Mouse (Mus musculus): Measurements from ENCODE around the gene Hivep3. TPM values are rescaled to one million over a fixed set of nuclear protein-coding genes. Genes with fewer than 3 reads are reported as not detected.

Gene Hivep3
- polyA plus RNA-seq, 1 experiment from 2014 or later: 9.7 TPM

DNA sequence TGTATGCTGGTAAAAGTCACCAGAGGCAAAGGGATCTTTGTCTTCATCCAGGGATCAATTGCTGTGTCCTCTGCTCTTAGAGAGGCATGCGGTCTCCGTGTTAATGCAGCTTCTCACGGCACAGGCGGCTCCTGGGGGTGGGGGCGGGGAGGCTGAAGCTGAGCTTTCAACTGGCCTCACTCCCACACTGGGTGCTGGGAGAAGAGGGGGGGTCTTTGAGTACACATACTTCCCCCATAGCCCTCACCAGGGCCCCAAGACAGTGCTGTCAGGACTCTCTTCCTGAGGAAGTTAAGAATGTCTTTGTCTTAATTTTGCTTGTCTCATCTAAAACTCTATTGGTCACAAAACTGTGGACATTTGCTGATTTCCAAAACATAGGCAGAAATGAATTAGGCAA, 149.2 kb downstream of the Hivep3 start:
- 88% methylated on average over 5 of the region's 5 CpGs for WGBS (ENCODE audit: missing documents)
- Histone ChIP-seq H3K4me3 (ENCODE audit: inconsistent target) (no peak overlapping the region), H3K36me3 (ENCODE audit: inconsistent target) (no peaks in the 10 kb centered on the region), H3K27ac (no peak overlapping the region), H3K79me2 (ENCODE audit: inconsistent target) (no peaks in the 10 kb centered on the region)

DNA sequence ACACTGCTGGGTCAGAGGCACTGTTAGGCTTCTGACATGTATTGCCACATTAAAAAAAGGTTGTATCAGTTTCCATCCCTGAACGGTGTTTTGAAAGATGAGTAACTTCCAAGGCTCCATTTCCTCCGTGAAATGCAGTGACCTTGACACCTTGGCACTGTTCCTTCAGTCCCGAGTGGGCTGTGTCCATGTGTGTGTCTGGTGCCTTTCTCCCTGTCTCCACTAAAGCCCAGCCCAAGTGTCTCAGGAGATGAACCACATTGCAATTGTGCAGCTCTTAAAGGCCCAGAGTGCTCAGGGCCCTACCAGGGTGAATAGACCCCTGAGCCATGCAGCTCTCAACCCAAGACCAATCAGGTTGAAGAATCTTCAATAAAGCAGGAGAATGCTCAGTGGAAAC, 153.0 kb downstream of the Hivep3 start:
- WGBS (ENCODE audit: missing documents): 100% methylated on average over 3 of the region's 3 CpGs
- H3K27ac ChIP-seq: no peak overlapping the region
- no peaks in the 10 kb centered on the region for H3K36me3 ChIP-seq (ENCODE audit: inconsistent target)
- no peaks in the 10 kb centered on the region for H3K79me2 ChIP-seq (ENCODE audit: inconsistent target)
- no peak overlapping the region for H3K4me3 ChIP-seq (ENCODE audit: inconsistent target)

DNA sequence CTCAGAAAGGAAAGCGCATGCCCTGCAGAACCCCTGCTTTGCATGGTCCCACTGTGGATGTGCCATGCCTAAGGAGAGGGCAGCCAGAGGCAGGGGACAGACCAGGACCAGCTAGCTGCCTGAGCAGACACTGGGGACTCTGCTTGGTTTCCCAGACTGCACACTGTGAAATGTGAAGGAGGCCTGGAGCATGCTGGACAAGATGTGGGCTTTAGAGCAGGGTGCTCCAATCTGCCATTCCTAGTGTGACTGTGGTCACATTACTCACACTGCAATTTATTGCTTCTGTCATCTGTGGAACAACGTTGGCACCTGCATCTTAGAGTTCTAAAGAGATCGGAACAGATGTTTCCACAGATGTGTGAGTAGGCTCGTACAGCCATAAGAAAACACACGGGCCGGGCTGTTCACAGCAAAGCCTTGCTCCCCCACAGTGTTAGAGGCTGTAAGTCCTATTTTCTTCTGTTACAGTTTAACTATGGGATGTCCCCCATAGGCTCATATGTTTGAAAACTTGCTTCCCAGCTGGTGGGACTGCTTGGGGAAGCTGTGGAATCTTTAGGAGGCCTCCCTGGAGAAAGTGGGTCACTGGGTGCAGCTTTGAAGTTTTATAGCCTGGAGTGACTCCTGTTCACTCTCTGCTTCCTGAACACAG, 154.1 kb downstream of the Hivep3 start:
- no peaks in the 10 kb centered on the region for H3K79me2 ChIP-seq (ENCODE audit: inconsistent target)
- no peak overlapping the region for H3K4me3 ChIP-seq (ENCODE audit: inconsistent target)
- no peaks in the 10 kb centered on the region for H3K36me3 ChIP-seq (ENCODE audit: inconsistent target)
- 65% methylated on average over 4 of the region's 6 CpGs for WGBS (ENCODE audit: missing documents)
- H3K27ac ChIP-seq: no peak overlapping the region

DNA sequence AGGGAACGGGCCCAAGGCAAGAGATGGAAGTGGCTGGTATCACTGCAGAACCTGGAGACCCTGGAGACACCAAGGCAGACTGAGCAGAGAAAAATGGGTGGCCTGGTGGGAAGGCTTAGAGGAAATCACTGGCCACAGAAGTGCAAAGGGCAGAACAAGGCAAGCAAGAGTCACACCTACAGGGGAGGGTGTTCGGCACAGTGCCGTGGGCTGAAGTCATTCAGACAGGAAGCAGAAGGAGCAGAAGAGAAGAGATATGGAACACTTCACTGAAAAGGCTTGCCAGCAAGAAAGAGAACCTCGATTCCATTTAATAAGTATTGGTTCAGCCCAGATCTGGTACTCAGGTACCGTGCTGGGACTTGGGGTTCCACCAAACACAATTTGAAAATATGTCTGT, 156.2 kb downstream of the Hivep3 start:
- H3K4me3 ChIP-seq (ENCODE audit: inconsistent target): no peak overlapping the region
- 13% methylated on average over 5 of the region's 5 CpGs for WGBS (ENCODE audit: missing documents)

DNA sequence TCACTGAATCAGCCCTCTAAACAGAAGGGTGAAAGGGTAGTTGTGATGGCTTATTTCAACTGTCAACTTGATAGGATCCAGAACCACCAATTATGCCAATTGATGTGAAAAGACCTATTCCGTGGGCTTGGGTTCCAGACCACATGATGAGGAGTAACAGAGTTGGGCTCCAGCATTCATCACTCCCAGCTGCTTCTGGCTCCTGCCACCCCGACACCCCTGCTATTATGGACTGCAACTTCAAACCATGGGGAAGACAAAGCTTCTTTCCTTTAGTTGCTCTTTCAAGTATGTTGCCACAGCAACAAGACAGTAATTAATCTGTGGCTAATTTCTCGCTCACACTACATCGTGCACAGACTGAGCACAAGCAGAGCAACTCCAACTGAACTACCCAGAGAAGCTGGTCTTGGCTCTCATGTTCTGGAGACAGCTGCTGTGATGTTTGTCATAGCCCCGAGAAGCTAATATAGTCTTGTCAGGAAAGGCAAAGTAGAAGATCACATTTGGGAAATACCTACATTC, 159.7 kb downstream of the Hivep3 start:
- Histone ChIP-seq H3K27ac (no peak overlapping the region), H3K36me3 (ENCODE audit: inconsistent target) (no peaks in the 10 kb centered on the region), H3K4me3 (ENCODE audit: inconsistent target) (no peak overlapping the region), H3K79me2 (ENCODE audit: inconsistent target) (no peaks in the 10 kb centered on the region)
- WGBS (ENCODE audit: missing documents): 93% methylated on average over 5 of the region's 5 CpGs

More for the DNA sequence above, 156.2 kb downstream of the Hivep3 start:
- H3K27ac ChIP-seq: no peak overlapping the region
- H3K79me2 ChIP-seq (ENCODE audit: inconsistent target): no peaks in the 10 kb centered on the region
- no peaks in the 10 kb centered on the region for H3K36me3 ChIP-seq (ENCODE audit: inconsistent target)

DNA sequence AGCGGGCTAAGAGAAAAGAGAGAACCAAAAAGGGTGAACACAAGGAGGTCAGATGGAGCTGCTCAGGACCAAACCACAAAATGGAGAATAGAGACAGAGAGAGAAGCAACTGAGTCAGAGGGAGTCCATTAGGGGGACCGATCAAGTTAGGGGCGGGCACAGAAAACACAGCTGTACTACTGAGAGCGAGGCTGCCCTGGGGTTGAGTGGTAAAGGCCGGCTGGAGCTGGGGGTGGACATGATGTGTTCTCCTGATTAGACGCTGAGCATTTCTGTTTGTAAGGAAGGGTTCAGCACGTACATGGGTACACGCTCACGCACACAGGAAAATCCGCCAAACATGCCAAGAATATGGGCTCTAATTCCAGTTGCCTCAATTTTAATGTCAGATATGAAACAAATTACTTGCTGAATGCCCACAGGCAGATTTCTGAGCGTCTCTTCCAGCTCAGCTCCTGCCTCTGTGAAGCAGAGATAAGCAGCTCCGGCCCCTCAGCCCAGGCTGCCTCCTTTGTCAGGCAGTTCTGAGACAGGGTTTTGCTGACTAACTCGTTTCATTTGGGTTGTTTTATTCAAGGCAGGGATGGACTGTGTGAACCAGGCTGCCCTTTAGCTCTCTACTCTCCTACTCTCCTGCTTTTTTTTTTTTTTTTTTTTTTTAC, 161.3 kb downstream of the Hivep3 start:
- Histone ChIP-seq H3K27ac (no peak overlapping the region), H3K4me3 (ENCODE audit: inconsistent target) (no peak overlapping the region), H3K79me2 (ENCODE audit: inconsistent target) (no peaks in the 10 kb centered on the region), H3K36me3 (ENCODE audit: inconsistent target) (no peaks in the 10 kb centered on the region)
- 71% methylated on average over 13 of the region's 13 CpGs for WGBS (ENCODE audit: missing documents)

DNA sequence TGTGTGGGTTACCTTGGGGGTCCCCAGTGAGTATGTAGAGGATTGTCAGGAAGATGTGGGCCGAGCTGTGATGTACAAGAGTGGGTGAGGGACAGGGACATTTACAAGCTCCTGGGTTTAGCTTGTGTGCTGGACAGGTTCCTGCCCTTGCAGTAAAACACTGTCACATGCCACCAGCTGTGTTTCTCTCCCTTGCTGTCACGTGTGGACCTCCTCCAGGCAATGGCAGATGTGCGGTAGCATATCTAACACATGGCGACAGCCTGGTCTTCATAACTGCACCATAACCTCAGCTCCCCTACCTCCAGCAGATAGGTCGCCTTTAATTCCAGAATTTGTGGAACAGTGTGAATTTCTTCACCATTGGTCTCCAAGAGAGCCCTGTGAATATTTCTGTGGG, 161.9 kb downstream of the Hivep3 start:
- H3K79me2 ChIP-seq (ENCODE audit: inconsistent target): no peaks in the 10 kb centered on the region
- no peak overlapping the region for H3K4me3 ChIP-seq (ENCODE audit: inconsistent target)
- H3K36me3 ChIP-seq (ENCODE audit: inconsistent target): no peaks in the 10 kb centered on the region
- no peak overlapping the region for H3K27ac ChIP-seq
- WGBS (ENCODE audit: missing documents): 83% methylated on average over 5 of the region's 5 CpGs

DNA sequence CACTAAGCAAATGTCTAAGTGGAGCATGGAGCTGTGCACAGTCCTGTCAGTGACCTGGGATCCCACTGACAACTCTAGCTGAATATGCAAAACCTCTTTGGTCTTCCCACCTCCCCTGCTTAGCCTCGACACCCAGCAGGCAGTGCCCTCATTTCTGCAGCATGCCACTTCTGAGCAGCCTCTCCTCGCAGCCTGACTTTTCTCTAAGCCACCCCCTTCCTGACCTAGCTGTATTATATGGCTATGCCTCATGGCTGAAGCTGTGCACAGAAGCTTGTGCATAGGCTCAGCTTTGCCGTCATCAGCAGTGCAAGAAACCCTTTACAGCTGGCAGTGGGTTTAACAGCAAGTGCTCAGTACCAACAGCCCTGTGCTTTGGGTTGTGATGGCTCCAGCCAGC, 163.0 kb downstream of the Hivep3 start:
- 87% methylated on average over 3 of the region's 3 CpGs for WGBS (ENCODE audit: missing documents)
- Histone ChIP-seq H3K36me3 (ENCODE audit: inconsistent target) (no peaks in the 10 kb centered on the region), H3K79me2 (ENCODE audit: inconsistent target) (no peaks in the 10 kb centered on the region), H3K27ac (no peak overlapping the region), H3K4me3 (ENCODE audit: inconsistent target) (no peak overlapping the region)

DNA sequence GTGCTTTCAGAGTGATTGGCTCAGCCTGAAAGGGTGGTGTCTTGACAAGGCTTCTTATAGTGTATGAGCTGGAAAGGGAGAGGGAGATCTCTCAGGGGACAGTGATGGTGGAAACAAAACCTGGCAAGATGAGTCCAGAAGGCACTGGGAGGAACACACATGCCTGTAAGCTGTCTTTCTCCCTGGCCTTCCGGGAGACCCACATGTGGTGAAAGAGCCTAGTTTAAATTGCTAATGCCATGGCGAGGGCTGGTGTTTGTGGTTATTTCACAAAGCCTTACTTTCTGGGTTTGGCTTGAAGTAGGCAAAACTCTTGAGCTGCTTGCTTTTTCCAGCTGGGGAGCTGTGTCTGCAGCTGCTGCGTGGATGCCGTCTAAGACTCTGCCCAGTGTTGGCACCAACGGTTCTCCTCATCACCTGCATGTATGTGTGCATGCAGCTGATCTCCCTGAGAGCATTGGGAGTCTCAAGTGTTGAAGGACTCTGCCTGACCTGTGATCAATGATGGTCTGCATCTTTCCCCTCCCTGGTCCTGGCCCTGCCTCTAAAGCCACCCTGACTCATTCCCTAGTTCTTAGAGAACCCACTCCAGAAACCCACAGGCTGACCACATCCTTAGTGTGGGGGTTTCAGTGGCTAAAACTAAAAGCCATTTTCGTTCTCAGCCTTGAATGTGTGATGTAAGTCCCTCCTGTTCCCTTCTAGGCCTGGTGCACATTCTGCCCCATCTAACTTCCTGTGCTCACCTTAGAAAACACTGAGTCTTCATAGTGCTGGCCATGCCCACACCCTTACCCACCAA, 163.7 kb downstream of the Hivep3 start:
- Histone ChIP-seq H3K36me3 (ENCODE audit: inconsistent target) (no peaks in the 10 kb centered on the region), H3K27ac (no peak overlapping the region), H3K4me3 (ENCODE audit: inconsistent target) (no peak overlapping the region), H3K79me2 (ENCODE audit: inconsistent target) (no peaks in the 10 kb centered on the region)
- WGBS (ENCODE audit: missing documents): 7% methylated on average over 6 of the region's 6 CpGs

DNA sequence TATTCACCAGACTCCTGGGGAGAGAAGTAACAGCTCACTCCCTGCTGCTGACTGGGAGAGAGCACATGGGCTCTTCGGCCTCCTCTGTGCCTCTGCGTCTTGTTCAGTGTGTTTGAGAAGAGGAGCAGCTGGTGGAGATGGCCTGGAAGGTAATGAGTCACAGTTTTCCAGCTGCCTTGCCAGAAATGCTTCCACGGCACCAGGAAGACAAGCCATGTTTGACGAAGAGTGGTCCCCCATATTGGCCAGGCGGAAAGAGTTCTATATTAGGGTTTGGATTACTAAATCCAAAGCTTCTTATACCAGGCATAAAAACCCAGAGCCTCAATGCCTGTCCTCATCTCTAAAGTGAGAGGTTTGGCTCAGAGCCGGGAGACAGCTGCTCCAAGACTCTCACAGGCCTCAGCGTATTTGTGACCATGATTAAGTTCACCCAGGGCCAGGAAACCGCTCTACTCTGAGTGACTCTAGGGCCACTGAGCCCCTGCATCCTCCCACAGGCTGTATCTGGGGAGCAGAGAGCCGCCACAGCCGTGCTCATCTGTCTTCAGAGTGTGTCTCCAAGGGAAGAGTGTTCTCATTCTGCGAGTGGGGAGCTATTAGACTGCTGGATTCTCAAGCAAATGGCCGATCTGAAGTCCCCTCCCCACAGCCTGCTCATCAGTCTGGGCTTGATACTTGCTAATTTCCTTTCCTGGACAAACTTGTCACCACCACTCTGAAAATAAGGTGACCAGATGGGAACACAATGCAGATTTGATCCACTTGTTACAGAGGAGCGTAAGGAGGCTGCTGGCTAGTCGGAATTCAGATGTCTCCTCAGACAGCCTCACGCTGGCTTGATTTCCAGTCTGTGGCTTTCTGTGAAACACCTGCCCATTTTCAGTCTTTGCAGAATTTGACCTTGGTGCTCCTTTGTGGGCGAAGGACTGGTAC, 168.2 kb downstream of the Hivep3 start:
- WGBS (ENCODE audit: missing documents): 90% methylated on average over 16 of the region's 16 CpGs
- Histone ChIP-seq H3K36me3 (ENCODE audit: inconsistent target) (no peaks in the 10 kb centered on the region), H3K4me3 (ENCODE audit: inconsistent target) (no peak overlapping the region), H3K27ac (no peak overlapping the region), H3K79me2 (ENCODE audit: inconsistent target) (no peaks in the 10 kb centered on the region)

DNA sequence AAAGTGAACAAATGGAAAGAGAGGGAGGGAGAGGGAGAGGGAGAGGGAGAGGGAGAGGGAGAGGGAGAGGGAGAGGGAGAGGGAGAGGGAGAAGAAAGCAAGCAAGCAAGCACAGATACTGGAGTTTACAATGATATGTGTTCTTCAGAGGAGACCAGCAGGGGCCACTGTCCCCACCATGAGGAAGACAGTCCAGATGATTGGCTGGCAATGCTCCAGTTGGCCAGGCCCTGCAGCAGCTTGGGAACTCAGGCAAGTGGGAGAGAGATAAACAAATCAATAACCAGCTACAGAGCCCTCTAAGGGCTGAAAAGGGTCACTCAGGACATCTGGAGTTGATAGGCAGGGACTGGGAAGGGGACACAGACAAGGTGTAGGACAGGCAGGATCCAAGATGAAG, 169.7 kb downstream of the Hivep3 start:
- H3K36me3 ChIP-seq (ENCODE audit: inconsistent target): no peaks in the 10 kb centered on the region
- H3K4me3 ChIP-seq (ENCODE audit: inconsistent target): no peak overlapping the region
- no peak overlapping the region for H3K27ac ChIP-seq
- H3K79me2 ChIP-seq (ENCODE audit: inconsistent target): no peaks in the 10 kb centered on the region

DNA sequence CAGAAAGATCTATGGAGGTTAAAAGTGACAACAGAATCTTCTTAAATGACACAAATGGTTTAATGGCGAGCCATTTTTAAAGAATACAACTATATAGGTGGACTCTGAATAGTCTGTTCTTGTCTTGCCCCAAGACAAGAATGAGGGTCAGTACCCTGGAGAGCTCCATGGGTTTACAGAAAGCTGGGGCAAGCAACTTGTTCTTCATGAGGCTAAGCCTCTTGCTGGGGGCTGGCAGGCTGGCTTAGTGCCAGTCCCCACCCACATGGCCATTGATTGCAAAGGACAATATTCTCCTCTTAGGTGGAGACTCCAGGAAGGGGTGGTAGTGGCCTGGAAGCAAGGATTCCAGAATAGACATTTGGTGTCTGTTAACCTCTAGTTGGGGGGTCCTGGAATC, 170.2 kb downstream of the Hivep3 start:
- H3K4me3 ChIP-seq (ENCODE audit: inconsistent target): no peak overlapping the region
- H3K79me2 ChIP-seq (ENCODE audit: inconsistent target): no peaks in the 10 kb centered on the region
- 86% methylated on average over 1 of the region's 1 CpGs for WGBS (ENCODE audit: missing documents)
- H3K27ac ChIP-seq: no peak overlapping the region
- H3K36me3 ChIP-seq (ENCODE audit: inconsistent target): no peaks in the 10 kb centered on the region

DNA sequence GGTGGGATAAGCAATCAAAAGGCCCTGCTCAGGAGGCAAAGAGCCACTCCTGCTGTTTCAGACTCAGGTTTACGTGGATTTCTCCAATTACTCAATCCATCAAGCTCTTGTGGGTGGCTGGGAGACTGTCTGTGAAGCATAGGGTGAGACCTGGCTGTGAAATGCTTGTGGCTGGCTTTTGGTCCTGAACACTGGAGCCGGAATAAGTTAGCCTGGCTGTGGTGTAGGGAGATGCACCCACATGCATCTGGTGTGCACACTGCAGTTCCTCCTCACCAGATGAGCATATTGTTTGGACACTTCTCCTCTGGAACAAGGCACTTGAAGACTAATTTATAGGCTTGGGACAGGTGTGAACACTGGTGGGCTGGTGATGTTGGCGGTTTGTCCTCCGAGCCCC, 170.7 kb downstream of the Hivep3 start:
- H3K36me3 ChIP-seq (ENCODE audit: inconsistent target): no peaks in the 10 kb centered on the region
- no peaks in the 10 kb centered on the region for H3K79me2 ChIP-seq (ENCODE audit: inconsistent target)
- H3K27ac ChIP-seq: no peak overlapping the region
- no peak overlapping the region for H3K4me3 ChIP-seq (ENCODE audit: inconsistent target)
- WGBS (ENCODE audit: missing documents): 90% methylated on average over 4 of the region's 4 CpGs

DNA sequence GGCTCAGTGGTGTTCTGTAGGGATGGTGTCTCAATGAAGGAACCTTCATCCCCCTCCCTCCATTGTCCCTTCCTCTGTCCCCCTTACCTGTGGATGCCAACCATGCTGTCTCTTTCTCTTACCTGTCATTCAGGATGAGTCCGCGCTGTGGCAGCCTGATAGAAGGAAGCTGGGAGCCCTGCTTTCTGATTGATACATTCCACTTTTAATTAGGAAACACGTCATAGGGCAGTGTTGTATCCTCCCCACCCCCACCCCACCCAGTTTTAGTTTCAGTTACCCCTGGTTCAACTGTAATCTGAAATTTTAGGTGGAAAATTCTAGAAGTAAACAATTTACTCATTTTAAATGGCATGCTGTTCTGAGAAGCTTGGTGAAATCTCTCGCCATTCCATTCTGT, 173.5 kb downstream of the Hivep3 start:
- Histone ChIP-seq H3K4me3 (ENCODE audit: inconsistent target) (no peak overlapping the region), H3K36me3 (ENCODE audit: inconsistent target) (no peaks in the 10 kb centered on the region), H3K27ac (no peak overlapping the region), H3K79me2 (ENCODE audit: inconsistent target) (no peaks in the 10 kb centered on the region)
- 95% methylated on average over 4 of the region's 4 CpGs for WGBS (ENCODE audit: missing documents)

Data from macrophage (primary cell).